Mouse (Mus musculus) CH12.LX (cell line): ENCODE results near the gene Them7. TPM values are rescaled to one million over a fixed set of nuclear protein-coding genes. Genes with fewer than 3 reads are reported as not detected.

Source experiments
- DNase-seq: peaks from one replicate; pipeline ENCODE4 v3.0.0-alpha.2; 2013; ENCODE audit errors: extremely low read depth
- H3K27ac ChIP-seq: 2 replicates; pipeline ENCODE4 v1.5.1; 2012; ENCODE audit warnings: low read depth, mild to moderate bottlenecking, control low read depth, moderate library complexity; ENCODE audit not compliant: insufficient read depth
- H3K27me3 ChIP-seq: replicated peaks from 2 replicates; pipeline ENCODE3; 2012; ENCODE audit warnings: inconsistent platforms
- H3K36me3 ChIP-seq, 2 experiments: replicated peaks in 1 of 2; 2 replicates each; pipeline versions ENCODE3 to v1.6.1; 2012; ENCODE audit warnings: inconsistent platforms in 1 of 2, low read length in 1 of 2, mild to moderate bottlenecking in 1 of 2, mixed read lengths in 1 of 2, moderate library complexity in 1 of 2; ENCODE audit not compliant: control insufficient read depth in 1 of 2, insufficient read depth in 1 of 2
- H3K4me1 ChIP-seq, 2 experiments: 2 replicates each; pipeline ENCODE4 v1.6.1; 2012; ENCODE audit warnings: inconsistent platforms in 1 of 2, moderate library complexity in 1 of 2; ENCODE audit not compliant: insufficient read depth in 2 of 2, control insufficient read depth in 1 of 2
- H3K4me2 ChIP-seq: 2 replicates; pipeline ENCODE4 v1.6.1; 2012; ENCODE audit warnings: low read depth, mild to moderate bottlenecking, control low read depth; ENCODE audit not compliant: poor library complexity, insufficient read depth, severe bottlenecking
- H3K4me3 ChIP-seq, 3 experiments: fragments of 150-350 bp in 1 of 3; sonication (generic) in 1 of 3; replicated peaks in 1 of 3; 2 replicates each; pipeline versions ENCODE3 to v1.5.1; 2011 to 2012; ENCODE audit warnings: low read depth in 2 of 3, low read length in 2 of 3, mild to moderate bottlenecking in 2 of 3, moderate library complexity in 2 of 3, control low read depth in 1 of 3, improper control_type of control experiment in 1 of 3, inconsistent platforms in 1 of 3, mixed read lengths in 1 of 3; ENCODE audit not compliant: poor library complexity in 1 of 3
- H3K79me2 ChIP-seq: replicated peaks from 2 replicates; pipeline ENCODE4 v1.6.1; 2012; ENCODE audit warnings: mild to moderate bottlenecking, moderate library complexity; ENCODE audit not compliant: control insufficient read depth, poor library complexity, insufficient read depth, severe bottlenecking; ENCODE audit errors: extremely low read depth
- H3K9ac ChIP-seq: 2 replicates; pipeline ENCODE4 v1.6.1; 2012; ENCODE audit warnings: low read depth, mild to moderate bottlenecking, control low read depth, moderate library complexity; ENCODE audit not compliant: insufficient read depth
- H3K9me3 ChIP-seq: replicated peaks from 2 replicates; pipeline ENCODE3; 2012; ENCODE audit warnings: low read length, inconsistent platforms, mixed read lengths
- BHLHE40 ChIP-seq: IDR thresholded peaks from 2 replicates; pipeline ENCODE4 v1.6.1; 2011; ENCODE audit warnings: mild to moderate bottlenecking, low read depth, low read length, improper control_type of control experiment
- ELF1 ChIP-seq: IDR thresholded peaks from 2 replicates; pipeline ENCODE4 v1.6.1; 2014; ENCODE audit warnings: low read depth, mild to moderate bottlenecking, inconsistent platforms, low read length, improper control_type of control experiment
- ETS1 ChIP-seq: conservative IDR thresholded peaks from 2 replicates; pipeline ENCODE4 v1.6.1; 2012; ENCODE audit warnings: low read depth, mild to moderate bottlenecking, inconsistent platforms, low read length, improper control_type of control experiment, moderate library complexity
- GABPA ChIP-seq: IDR thresholded peaks from 2 replicates; pipeline ENCODE4 v1.6.1; 2012; ENCODE audit warnings: low read depth, low read length, improper control_type of control experiment, inconsistent platforms; ENCODE audit not compliant: insufficient replicate concordance
- HCFC1 ChIP-seq: IDR thresholded peaks from 2 replicates; pipeline ENCODE4 v1.6.1; 2012; ENCODE audit warnings: low read depth, mild to moderate bottlenecking, inconsistent platforms, low read length, improper control_type of control experiment
- JUN ChIP-seq: IDR thresholded peaks from 2 replicates; pipeline ENCODE4 v1.6.1; 2011; ENCODE audit warnings: low read depth, mild to moderate bottlenecking, low read length, improper control_type of control experiment, moderate library complexity; ENCODE audit not compliant: insufficient read depth
- JUND ChIP-seq: conservative IDR thresholded peaks from 2 replicates; pipeline ENCODE4 v1.6.1; 2011; ENCODE audit warnings: low read depth, low read length, improper control_type of control experiment
- MAFK ChIP-seq: IDR thresholded peaks from 2 replicates; pipeline ENCODE4 v1.6.1; 2011; ENCODE audit warnings: low read length, improper control_type of control experiment; ENCODE audit not compliant: insufficient replicate concordance
- MAX ChIP-seq: IDR thresholded peaks from 2 replicates; pipeline ENCODE4 v1.6.1; 2011; ENCODE audit warnings: low read length, improper control_type of control experiment
- MYC ChIP-seq: IDR thresholded peaks from 2 replicates; pipeline ENCODE4 v1.6.1; 2011; ENCODE audit warnings: low read depth, mild to moderate bottlenecking, improper control_type of control experiment, low read length
- NELFE ChIP-seq: IDR thresholded peaks from 2 replicates; pipeline ENCODE4 v1.6.1; 2011; ENCODE audit warnings: low read depth, low read length, improper control_type of control experiment
- NRF1 ChIP-seq: IDR thresholded peaks from 2 replicates; pipeline ENCODE4 v1.6.1; 2014; ENCODE audit warnings: low read depth, mild to moderate bottlenecking, inconsistent platforms, low read length, improper control_type of control experiment, moderate library complexity
- POLR2A ChIP-seq: IDR thresholded peaks from 2 replicates; pipeline ENCODE4 v1.6.1; 2011; ENCODE audit warnings: low read depth, mild to moderate bottlenecking, improper control_type of control experiment, low read length
- SMC3 ChIP-seq: IDR thresholded peaks from 2 replicates; pipeline ENCODE4 v1.6.1; 2011; ENCODE audit warnings: low read depth, low read length, improper control_type of control experiment
- TBP ChIP-seq: conservative IDR thresholded peaks from 2 replicates; pipeline ENCODE4 v1.6.1; 2011; ENCODE audit warnings: low read depth, low read length, improper control_type of control experiment
- TCF12 ChIP-seq: IDR thresholded peaks from 2 replicates; pipeline ENCODE4 v1.6.1; 2014; ENCODE audit warnings: low read depth, mild to moderate bottlenecking, inconsistent platforms, low read length, improper control_type of control experiment
- USF1 ChIP-seq: IDR thresholded peaks from 2 replicates; pipeline ENCODE4 v1.6.1; 2014; ENCODE audit warnings: low read depth, mild to moderate bottlenecking, inconsistent platforms, low read length, improper control_type of control experiment
- USF2 ChIP-seq: conservative IDR thresholded peaks from 2 replicates; pipeline ENCODE4 v1.6.1; 2011; ENCODE audit warnings: low read depth, low read length, improper control_type of control experiment
- ZKSCAN1 ChIP-seq: IDR thresholded peaks from 2 replicates; pipeline ENCODE4 v1.6.1; 2012; ENCODE audit warnings: low read depth, inconsistent platforms, low read length, improper control_type of control experiment, borderline replicate concordance
- dilution Hi-C: fragments of 300-500 bp; cut with MboI; formaldehyde crosslinking; loops from 2 replicates; pipeline ENCODE4 v1.14.3; 2020; ENCODE audit warnings: low sequenced_read_pairs; ENCODE audit not compliant: extremely low pct_unique_long_range_greater_than_20kb, extremely low pct_ligation_motif_present
- in situ Hi-C: fragments of 300-500 bp; cut with MboI; formaldehyde crosslinking; loops from 3 replicates; pipeline ENCODE4 v1.14.3; 2019; ENCODE audit warnings: low sequenced_read_pairs, low pct_ligation_motif_present, low pct_unique_long_range_greater_than_20kb, mixed read lengths
- polyA plus RNA-seq: library from polyadenylated mRNA; unstranded; fragments of >175 nt; gene quantifications from 2 replicates; pipeline ENCODE4 v1.2.1, GENCODE M21; 2012; ENCODE audit warnings: low read depth; ENCODE audit not compliant: insufficient read length
- total RNA-seq, 2 experiments: library from RNA; depleted of rRNA; stranded (reverse); fragments of 300-350 nt in 1 of 2; fragments of >200 nt in 1 of 2; gene quantifications; 2 replicates each; pipeline ENCODE4 v1.2.3; 2012 to 2014

Them7 gene
- total and polyA plus RNA-seq, 3 experiments, result not detected

- TF ChIP-seq ETS1 (no peak), ELF1 (no peak), GABPA (no peak), NELFE (no peak), JUND (no peak), TBP (no peak)
- DNase-seq, result no peak
- no peaks in the 10 kb centered on the region for H3K36me3 ChIP-seq
- dilution Hi-C loops, result no loop called here
- no peaks in the 10 kb centered on the region for H3K4me1 ChIP-seq
- H3K27me3 ChIP-seq, result no peaks in the 10 kb centered on the region
- no peaks in the 10 kb centered on the region for H3K79me2 ChIP-seq
- H3K9me3 ChIP-seq, result no peaks in the 10 kb centered on the region
- no peak overlapping the region for H3K9ac ChIP-seq
- H3K4me2 ChIP-seq, result no peak overlapping the region
- no peak overlapping the region for H3K27ac ChIP-seq
- in situ Hi-C loops, result no loop called here
- H3K4me3 ChIP-seq, result no peak overlapping the region
Measured at GRCm38 (mm10) chr2:105226297-105226958, 2.3 kb downstream of the Them7 start.

GRCm38 (mm10) chr2:105228416-105228815 lies 4.3 kb downstream of the Them7 start:
- Histone ChIP-seq H3K27ac (no peak overlapping the region), H3K4me2 (no peak overlapping the region), H3K4me3 (no peak overlapping the region), H3K79me2 (no peaks in the 10 kb centered on the region), H3K9me3 (no peaks in the 10 kb centered on the region), H3K27me3 (no peaks in the 10 kb centered on the region), H3K4me1 (no peaks in the 10 kb centered on the region), H3K9ac (no peak overlapping the region)
- dilution Hi-C loops, result no loop called here
- in situ Hi-C loops, result no loop called here
- DNase-seq, result no peak
- TF ChIP-seq USF1 (no peak), MAFK (no peak), JUND (no peak), MYC (no peak), JUN (no peak), SMC3 (no peak), MAX (no peak), HCFC1 (no peak), ELF1 (no peak), TCF12 (no peak), TBP (no peak), ETS1 (no peak), BHLHE40 (no peak), NRF1 (no peak), POLR2A (no peak), ZKSCAN1 (no peak), USF2 (no peak)
- TF ChIP-seq, all 38 proteins: peak for 0
- no peaks in the 10 kb centered on the region for H3K36me3 ChIP-seq
